Mouse (Mus musculus) midbrain, embryonic 12.5 days (tissue): ENCODE measurements around the gene Adgra3. TPM values are rescaled to one million over a fixed set of nuclear protein-coding genes. Genes with fewer than 3 reads are reported as not detected.

Experiments used
- ATAC-seq: fragments of 200-750 bp; cut with Nextera tagmentation; 2 replicates; pipeline ENCODE4 v1.8.0; 2017; ENCODE audit warnings: low read depth, moderate TSS enrichment, moderate library complexity; ENCODE audit not compliant: low FRiP score
- H3K27ac ChIP-seq: fragments of 300-500 bp; sonication (generic); replicated peaks from 2 replicates; pipeline ENCODE4 v1.5.1; 2016; ENCODE audit warnings: mild to moderate bottlenecking
- H3K27me3 ChIP-seq: fragments of 300-500 bp; sonication (generic); 2 replicates; pipeline ENCODE4 v1.6.1; 2016; ENCODE audit warnings: mild to moderate bottlenecking
- H3K36me3 ChIP-seq: fragments of 300-500 bp; sonication (generic); 2 replicates; pipeline ENCODE4 v1.6.1; 2016
- H3K4me1 ChIP-seq: fragments of 300-500 bp; sonication (generic); 2 replicates; pipeline ENCODE4 v1.6.1; 2016
- H3K4me2 ChIP-seq: fragments of 300-500 bp; sonication (generic); replicated peaks from 2 replicates; pipeline ENCODE4 v1.6.1; 2016; ENCODE audit warnings: mild to moderate bottlenecking, moderate library complexity
- H3K4me3 ChIP-seq: fragments of 300-500 bp; sonication (generic); 2 replicates; pipeline ENCODE4 v1.5.1; 2016; ENCODE audit warnings: mild to moderate bottlenecking
- H3K9ac ChIP-seq: fragments of 300-500 bp; sonication (generic); replicated peaks from 2 replicates; pipeline ENCODE4 v1.6.1; 2016; ENCODE audit warnings: mild to moderate bottlenecking, moderate library complexity
- H3K9me3 ChIP-seq: fragments of 300-500 bp; sonication (generic); 2 replicates; pipeline ENCODE4 v1.6.1; 2016; ENCODE audit warnings: mild to moderate bottlenecking
- WGBS: fragments of 180-500 bp; shearing (Covaris S2); methylation state at CpG from one replicate; pipeline ENCODE4 v1.1.7; 2016; 5-methylcytosine and 5-hydroxymethylcytosine counted together
- polyA plus RNA-seq: library from polyadenylated mRNA; unstranded; fragments of >200 nt; fragmentation: Nextera tagmentation; extraction: Ambion mirVana; gene quantifications from 2 replicates; pipeline ENCODE4 v1.2.1, GENCODE M21; 2016

Adgra3 gene
- polyA plus RNA-seq, 1 experiment from 2014 or later = 41.9 TPM

DNA sequence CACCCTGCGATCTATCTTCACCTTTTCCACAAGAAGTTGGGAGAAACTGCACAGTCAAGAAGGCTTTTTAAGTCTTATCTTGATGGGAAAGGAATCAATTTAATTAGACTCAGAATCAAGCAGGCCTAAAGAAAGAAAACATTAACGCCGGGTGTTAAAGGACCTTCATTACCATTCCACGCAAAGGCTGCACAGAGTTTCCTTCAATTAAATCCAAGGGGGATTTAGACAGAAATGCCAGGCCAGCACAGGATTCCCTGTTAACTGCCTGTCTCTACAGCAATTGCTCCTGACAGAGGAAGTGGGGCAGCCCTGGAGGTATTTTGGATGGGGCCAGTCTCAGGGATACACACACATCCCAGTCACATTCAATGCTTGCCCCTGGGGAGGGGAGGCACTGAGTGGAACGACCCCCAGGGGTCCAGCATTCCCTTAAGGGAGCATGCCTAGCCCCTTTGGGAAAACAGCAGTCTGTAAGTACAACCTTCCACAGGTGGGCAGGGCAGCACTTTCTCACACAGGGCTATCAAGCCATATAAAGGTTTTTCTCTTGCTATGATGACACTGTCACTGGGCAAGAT is 10.4 kb downstream of the Adgra3 start:
- WGBS = 49% methylated on average over 5 of the region's 5 CpGs
- no peak for ATAC-seq
- Histone ChIP-seq H3K27me3 (no peaks in the 10 kb centered on the region), H3K4me2 (no peak overlapping the region), H3K4me1 (peaks cover 48% of the 10 kb centered on the region), H3K4me3 (no peak overlapping the region), H3K9ac (no peak overlapping the region), H3K36me3 (no peaks in the 10 kb centered on the region), H3K27ac (peak overlapping the region; percentile 60), H3K9me3 (no peaks in the 10 kb centered on the region)

DNA sequence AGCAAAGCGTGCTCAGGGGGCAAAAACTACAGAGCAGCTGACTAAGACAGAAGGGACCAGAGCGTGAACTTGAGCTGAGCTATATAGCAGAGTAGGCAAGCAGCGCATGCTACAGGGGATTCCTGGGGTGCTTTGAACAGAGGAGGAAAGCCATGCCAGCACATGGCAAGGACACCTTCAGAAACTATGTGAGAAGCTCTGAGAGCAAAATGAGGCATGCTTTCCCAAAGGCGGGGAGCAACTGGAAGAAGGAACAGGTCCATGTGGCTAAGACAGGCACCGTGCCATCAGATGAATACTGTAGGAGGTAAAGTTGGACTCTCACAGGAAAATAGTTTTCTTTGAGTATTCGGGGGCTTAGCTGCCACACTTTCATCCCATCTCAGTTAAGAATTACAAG is 13.6 kb downstream of the Adgra3 start:
- Histone ChIP-seq H3K4me3 (no peak overlapping the region), H3K27ac (no peak overlapping the region), H3K9me3 (no peaks in the 10 kb centered on the region), H3K36me3 (no peaks in the 10 kb centered on the region), H3K4me2 (no peak overlapping the region), H3K4me1 (peaks cover 32% of the 10 kb centered on the region), H3K9ac (no peak overlapping the region), H3K27me3 (no peaks in the 10 kb centered on the region)
- WGBS = 94% methylated on average over 6 of the region's 6 CpGs
- ATAC-seq = no peak

DNA sequence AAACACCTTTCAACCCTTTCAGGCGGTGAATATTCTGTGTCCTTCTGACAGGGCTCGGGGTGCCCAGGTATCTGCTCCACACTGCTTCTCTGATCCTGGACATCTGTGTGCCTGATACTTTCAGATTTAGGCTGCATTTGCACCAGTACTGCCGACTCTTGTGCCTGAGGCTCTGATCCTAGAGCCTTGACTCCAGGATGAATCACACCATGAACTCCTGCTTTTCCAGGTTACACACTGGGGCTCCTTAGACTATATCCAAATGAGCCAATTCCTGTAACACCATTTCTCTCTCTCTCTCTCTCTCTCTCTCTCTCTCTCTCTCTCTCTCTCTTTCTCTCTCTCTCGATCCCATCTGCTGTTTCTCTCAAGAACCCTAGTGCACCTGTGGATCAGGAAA is 15.1 kb downstream of the Adgra3 start:
- H3K9ac ChIP-seq = no peak overlapping the region
- ATAC-seq = no peak
- H3K4me2 ChIP-seq = no peak overlapping the region
- H3K36me3 ChIP-seq = no peaks in the 10 kb centered on the region
- no peak overlapping the region for H3K4me3 ChIP-seq
- no peaks in the 10 kb centered on the region for H3K27me3 ChIP-seq
- H3K27ac ChIP-seq = no peak overlapping the region
- H3K4me1 ChIP-seq = peaks cover 24% of the 10 kb centered on the region
- H3K9me3 ChIP-seq = no peaks in the 10 kb centered on the region
- 90% methylated on average over 4 of the region's 4 CpGs for WGBS

DNA sequence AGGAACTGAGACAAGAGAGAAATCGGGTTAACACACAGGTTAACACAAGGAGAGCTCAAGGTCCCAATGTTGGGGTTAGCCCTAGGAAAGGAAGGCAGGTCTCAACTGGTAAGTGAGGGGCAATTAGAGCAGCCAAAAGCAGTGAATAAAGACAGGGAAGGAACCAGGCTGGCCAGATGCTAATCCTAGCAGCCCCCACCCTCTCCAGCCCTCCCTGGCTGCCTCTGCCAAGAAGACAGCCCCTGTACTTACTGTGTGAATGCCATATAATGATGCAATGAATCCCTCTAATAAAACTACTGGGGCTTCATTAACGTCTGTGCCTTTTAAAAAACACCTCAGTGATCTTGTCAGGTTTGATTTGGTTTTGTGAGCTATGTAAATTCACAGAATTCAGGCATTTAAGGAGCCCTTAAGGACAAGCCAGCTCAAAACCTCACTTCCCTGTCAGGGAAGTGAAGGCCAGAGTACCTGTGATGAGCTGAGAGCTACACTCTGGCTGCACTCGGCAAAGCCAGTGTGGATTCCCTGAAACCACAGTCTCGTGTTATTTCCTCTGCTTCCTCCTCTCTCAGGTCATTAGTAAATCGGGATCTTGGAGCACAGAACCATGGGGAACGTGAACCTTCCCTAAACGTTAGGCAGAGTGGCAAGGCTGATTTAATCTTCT is 16.4 kb downstream of the Adgra3 start:
- Histone ChIP-seq H3K36me3 (no peaks in the 10 kb centered on the region), H3K9ac (no peak overlapping the region), H3K4me1 (peaks cover 27% of the 10 kb centered on the region), H3K4me2 (no peak overlapping the region), H3K27me3 (no peaks in the 10 kb centered on the region), H3K4me3 (no peak overlapping the region), H3K9me3 (no peaks in the 10 kb centered on the region), H3K27ac (no peak overlapping the region; the same call in 1 of the 2 replicates)
- peak; percentile 64; the same call in 1 of the 2 replicates for ATAC-seq
- WGBS = 59% methylated on average over 7 of the region's 7 CpGs

DNA sequence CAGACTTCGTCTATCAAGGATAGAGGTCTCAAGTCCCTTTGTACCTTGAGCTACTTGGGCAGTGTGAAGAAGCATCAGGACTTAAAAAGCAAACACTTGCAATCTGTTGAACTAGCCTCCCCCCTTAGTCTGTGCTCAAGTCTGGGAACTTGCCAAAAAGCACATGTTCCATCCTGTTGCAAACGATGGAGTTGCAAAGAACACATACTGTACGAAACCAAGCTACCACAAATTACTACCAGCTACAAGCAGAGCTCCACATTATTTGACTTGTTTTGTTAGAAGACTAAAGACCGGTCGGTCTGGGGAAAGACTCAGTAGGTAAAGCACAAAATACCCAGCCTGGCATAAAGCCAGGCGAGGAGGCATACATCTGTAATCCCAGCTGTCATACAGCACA is 19.3 kb downstream of the Adgra3 start:
- ATAC-seq = no peak
- Histone ChIP-seq H3K9me3 (no peaks in the 10 kb centered on the region), H3K4me1 (peaks cover 47% of the 10 kb centered on the region), H3K4me2 (no peak overlapping the region), H3K36me3 (no peaks in the 10 kb centered on the region), H3K27me3 (no peaks in the 10 kb centered on the region), H3K27ac (no peak overlapping the region), H3K9ac (no peak overlapping the region), H3K4me3 (no peak overlapping the region)
- WGBS = 87% methylated on average over 6 of the region's 6 CpGs

DNA sequence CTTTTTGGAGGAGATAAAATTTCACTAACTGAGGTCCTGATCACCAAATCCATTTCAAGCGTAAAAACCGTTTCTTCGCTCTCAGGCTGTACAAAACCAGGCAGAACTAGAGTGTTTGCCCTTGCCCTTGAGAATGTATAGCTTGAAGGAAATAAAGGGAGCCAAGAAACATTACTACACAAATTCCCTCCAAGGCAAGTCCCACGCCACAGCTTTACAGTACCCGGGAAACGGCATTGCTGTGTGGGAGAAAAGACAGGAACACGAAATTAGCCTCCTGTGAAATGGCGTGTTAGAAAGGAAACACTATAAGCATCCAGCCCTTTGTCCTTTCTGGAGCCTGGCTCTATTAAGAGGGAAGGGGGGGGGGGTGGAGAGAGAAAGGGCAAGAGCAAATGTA is 21.1 kb downstream of the Adgra3 start:
- Histone ChIP-seq H3K27me3 (no peaks in the 10 kb centered on the region), H3K9me3 (no peaks in the 10 kb centered on the region), H3K27ac (no peak overlapping the region), H3K9ac (no peak overlapping the region), H3K4me3 (no peak overlapping the region), H3K4me2 (no peak overlapping the region), H3K4me1 (peaks cover 51% of the 10 kb centered on the region), H3K36me3 (no peaks in the 10 kb centered on the region)
- WGBS = 58% methylated on average over 8 of the region's 8 CpGs
- ATAC-seq = no peak

DNA sequence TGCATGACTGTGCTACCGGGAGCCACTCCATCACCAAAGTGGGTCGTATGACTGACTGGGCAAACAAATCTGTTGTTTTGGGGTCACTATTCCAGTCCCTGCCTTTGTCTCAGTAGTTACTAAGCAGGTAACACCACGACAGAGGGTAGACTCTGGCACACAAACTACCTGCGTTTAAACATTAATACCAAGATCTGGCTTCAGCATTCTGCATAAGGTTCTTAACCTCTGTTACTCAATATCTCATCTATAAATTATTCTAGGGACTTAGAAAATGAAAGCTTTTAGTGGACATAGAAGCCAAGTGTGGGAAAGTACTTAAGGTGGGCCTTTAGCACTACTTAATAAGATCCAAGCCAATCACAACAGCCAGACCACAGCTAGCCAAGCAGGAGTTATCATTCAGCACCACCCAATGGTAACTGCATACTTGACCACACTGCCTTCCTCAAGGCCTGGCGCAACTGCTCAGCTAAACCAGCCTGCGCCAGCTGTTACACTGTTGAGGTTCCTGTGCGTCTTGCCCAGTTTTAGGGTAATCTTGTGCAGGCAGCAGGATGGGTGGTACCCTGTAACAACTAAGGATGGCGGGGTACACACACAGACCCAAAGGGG is 23.8 kb downstream of the Adgra3 start:
- Histone ChIP-seq H3K4me3 (no peak overlapping the region), H3K27ac (no peak overlapping the region), H3K9me3 (no peaks in the 10 kb centered on the region), H3K4me2 (no peak overlapping the region), H3K27me3 (no peaks in the 10 kb centered on the region), H3K9ac (no peak overlapping the region), H3K36me3 (no peaks in the 10 kb centered on the region), H3K4me1 (peaks cover 45% of the 10 kb centered on the region)
- ATAC-seq = no peak
- 60% methylated on average over 8 of the region's 8 CpGs for WGBS

DNA sequence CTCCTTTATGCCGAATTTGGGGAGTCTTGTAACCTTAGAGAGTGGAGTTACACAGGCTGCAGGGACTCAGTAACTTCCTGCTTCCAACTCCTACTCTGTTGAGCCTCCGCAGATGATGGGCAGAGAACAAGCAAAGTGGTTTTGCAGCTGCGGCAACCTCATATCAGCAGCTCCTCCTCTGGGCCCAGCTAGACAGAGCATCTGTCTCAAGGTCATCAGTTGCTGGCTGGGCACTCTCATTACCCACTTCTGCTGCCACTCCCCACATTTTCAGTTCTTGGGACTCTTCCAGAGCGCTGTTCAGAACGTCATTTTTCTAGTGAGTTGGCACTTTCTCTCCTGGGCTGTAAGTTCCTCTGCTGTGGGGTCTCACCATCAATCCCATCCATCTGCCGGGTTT is 24.6 kb downstream of the Adgra3 start:
- Histone ChIP-seq H3K27me3 (no peaks in the 10 kb centered on the region), H3K36me3 (no peaks in the 10 kb centered on the region), H3K27ac (no peak overlapping the region), H3K9me3 (no peaks in the 10 kb centered on the region), H3K4me2 (peak overlapping the region; percentile 22; the same call in 1 of the 2 replicates), H3K4me1 (peaks cover 40% of the 10 kb centered on the region), H3K4me3 (no peak overlapping the region), H3K9ac (no peak overlapping the region)
- 44% methylated on average over 6 of the region's 6 CpGs for WGBS
- peak; percentile 11; the same call in 1 of the 2 replicates for ATAC-seq

DNA sequence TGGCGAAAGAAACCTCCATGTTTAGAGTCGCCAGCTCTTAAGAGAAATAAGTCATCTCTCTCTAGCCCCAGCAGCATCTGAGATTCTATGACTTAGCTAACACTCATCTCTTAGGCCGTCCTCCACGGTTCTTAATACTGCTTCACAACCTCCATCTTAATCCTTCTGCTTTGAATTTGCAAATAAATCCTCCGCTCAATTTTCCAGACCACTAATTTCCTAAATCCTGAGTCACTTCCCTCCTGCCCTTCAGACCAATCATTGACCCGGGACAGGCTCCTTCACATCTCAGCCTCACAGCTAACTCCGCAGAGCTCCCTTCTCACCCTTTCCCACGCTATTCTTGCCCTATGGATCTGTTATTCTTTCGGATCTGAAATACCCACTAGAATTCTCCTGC is 25.1 kb downstream of the Adgra3 start:
- H3K4me1 ChIP-seq = peaks cover 40% of the 10 kb centered on the region
- H3K27ac ChIP-seq = no peak overlapping the region
- H3K9me3 ChIP-seq = no peaks in the 10 kb centered on the region
- H3K4me3 ChIP-seq = no peak overlapping the region
- no peak overlapping the region for H3K9ac ChIP-seq
- H3K4me2 ChIP-seq = peak overlapping the region; percentile 22
- H3K27me3 ChIP-seq = no peaks in the 10 kb centered on the region
- H3K36me3 ChIP-seq = no peaks in the 10 kb centered on the region
- WGBS = 13% methylated on average over 9 of the region's 9 CpGs
- 0 out of 2 replicates have a peak, but pooled peaks have one; percentile 27 for ATAC-seq

DNA sequence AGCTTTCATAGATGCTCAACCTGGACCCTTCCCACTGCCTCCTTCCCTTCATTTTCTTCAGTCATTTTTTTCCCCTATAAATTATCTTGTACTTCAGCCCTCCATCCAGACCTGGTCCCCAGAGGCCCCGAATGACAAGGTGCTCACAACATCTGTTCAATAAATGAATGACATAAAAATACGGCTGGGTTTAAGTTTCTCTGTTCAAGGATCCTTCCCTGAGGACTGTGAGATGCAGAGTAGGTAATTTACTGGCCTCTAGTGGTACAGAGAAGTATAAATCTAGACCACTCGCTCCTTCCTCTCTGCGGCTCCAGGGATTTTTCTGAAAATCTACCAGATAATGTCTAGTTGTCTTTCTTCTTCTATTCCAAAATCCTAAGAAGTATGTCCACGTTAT is 26.5 kb downstream of the Adgra3 start:
- H3K4me2 ChIP-seq = no peak overlapping the region
- no peak overlapping the region for H3K4me3 ChIP-seq
- no peaks in the 10 kb centered on the region for H3K36me3 ChIP-seq
- H3K4me1 ChIP-seq = peaks cover 37% of the 10 kb centered on the region
- no peak overlapping the region for H3K27ac ChIP-seq
- no peaks in the 10 kb centered on the region for H3K27me3 ChIP-seq
- WGBS = 64% methylated on average over 5 of the region's 5 CpGs
- ATAC-seq = no peak
- H3K9me3 ChIP-seq = no peaks in the 10 kb centered on the region
- no peak overlapping the region for H3K9ac ChIP-seq

DNA sequence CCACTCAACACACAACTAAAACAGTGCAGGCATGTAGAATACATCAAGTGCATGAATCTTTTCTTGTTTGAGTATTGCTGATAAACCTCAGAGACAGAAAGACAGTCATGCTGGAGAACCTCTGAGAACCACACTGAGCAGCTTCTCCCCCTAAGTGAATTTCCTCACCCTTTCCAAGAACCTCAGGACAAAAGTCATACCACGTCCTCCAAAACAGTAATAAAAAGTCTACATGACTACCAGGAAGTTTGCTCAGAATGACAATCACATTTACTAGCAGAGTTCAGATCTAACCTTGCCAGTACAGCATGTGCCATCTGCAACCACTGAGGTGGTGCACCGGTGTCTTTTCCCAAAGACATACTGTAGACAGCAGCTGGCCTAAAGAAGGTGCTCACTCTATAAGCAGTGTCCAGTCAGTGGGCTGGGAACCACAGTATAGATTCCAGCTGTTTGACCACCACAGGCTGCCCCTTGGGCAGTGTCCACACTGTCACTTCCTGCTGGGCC is 27.0 kb downstream of the Adgra3 start:
- H3K27me3 ChIP-seq = no peaks in the 10 kb centered on the region
- no peak overlapping the region for H3K4me3 ChIP-seq
- H3K36me3 ChIP-seq = no peaks in the 10 kb centered on the region
- peaks cover 37% of the 10 kb centered on the region for H3K4me1 ChIP-seq
- H3K9ac ChIP-seq = no peak overlapping the region
- H3K9me3 ChIP-seq = no peaks in the 10 kb centered on the region
- no peak for ATAC-seq
- 92% methylated on average over 2 of the region's 2 CpGs for WGBS
- no peak overlapping the region for H3K4me2 ChIP-seq
- no peak overlapping the region for H3K27ac ChIP-seq

DNA sequence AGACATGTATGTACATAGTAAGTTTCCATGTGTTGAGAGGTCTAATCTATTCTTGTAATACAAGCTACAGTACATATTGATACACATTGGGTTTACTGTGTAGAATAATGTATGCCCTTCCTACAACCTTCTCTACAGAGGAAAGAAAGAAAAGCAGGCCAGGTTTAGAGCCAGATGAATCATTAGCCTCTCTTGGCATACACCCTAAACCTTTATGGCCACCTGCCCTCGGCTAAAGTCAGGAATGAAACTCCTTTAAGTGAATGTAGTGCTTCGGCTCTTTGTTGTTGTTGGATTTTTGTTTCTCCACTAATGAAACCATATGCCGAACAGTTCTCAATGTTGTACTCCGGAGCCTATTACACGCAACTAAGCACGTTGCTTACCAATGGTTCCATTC is 27.5 kb downstream of the Adgra3 start:
- H3K27me3 ChIP-seq = no peaks in the 10 kb centered on the region
- H3K4me1 ChIP-seq = peaks cover 32% of the 10 kb centered on the region
- no peak overlapping the region for H3K9ac ChIP-seq
- H3K4me2 ChIP-seq = no peak overlapping the region
- H3K27ac ChIP-seq = no peak overlapping the region
- H3K36me3 ChIP-seq = no peaks in the 10 kb centered on the region
- ATAC-seq = no peak
- 95% methylated on average over 6 of the region's 6 CpGs for WGBS
- H3K9me3 ChIP-seq = no peaks in the 10 kb centered on the region
- H3K4me3 ChIP-seq = no peak overlapping the region
